10 mouse cellular contexts compared by ENCODE assay signal in the genomic region with DNA sequence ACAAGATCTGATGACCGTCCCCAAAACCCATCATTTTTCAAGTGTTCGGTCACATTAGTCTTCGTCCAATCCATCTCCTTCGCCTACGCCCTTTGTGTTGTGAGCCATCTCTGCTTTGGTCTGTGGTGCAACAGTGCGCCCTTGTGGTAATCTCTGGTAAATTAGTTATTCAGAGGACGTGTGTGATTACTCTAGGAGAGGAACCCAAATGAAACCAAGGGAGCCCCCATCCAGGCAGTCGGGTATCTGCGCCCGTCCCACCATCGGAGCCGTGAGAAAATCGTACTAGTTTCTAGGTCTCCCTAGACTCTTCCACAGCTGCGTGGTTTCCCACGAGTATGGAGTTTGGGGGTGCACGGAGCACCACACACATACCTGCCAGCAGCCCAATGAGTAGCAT. TPM values are rescaled to one million over a fixed set of nuclear protein-coding genes. Genes with fewer than 3 reads are reported as not detected.
A peak's percentile ranks its signal among the peaks of the same experiment; 100 is the strongest.
DNase-seq lines count a peak whose midpoint lies in the region; ATAC-seq lines count a peak whose summit lies in the region.
"Had no signal": no experiment of that assay in that cellular context is flagged by ENCODE, and none has a peak within 500 bp of the region (broad histone marks: within the 10 kb centered on the region; RNA-seq: fewer than 3 reads in every experiment).

No protein-coding gene starts in this region.

- no peaks in the 10 kb centered on the region for H3K9me3 ChIP-seq in midbrain, embryonic 14.5 days (ENCODE audit: control insufficient read depth, low read length)
- H3K9me3 ChIP-seq in midbrain, embryonic 16.5 days (replicated peaks; ENCODE audit: control insufficient read depth, low read length, poor library complexity, severe bottlenecking) = no peaks in the 10 kb centered on the region
- H3K9me3 ChIP-seq: hindbrain, embryonic 15.5 days; neural tube, embryonic 12.5 days had no signal

- 81% methylated on average over 16 of the region's 16 CpGs for WGBS in midbrain, embryonic 14.5 days
- 79% methylated on average over 16 of the region's 16 CpGs for WGBS in midbrain, embryonic 16.5 days

- no peak overlapping the region for H3K9ac ChIP-seq in midbrain, embryonic 14.5 days (replicated peaks; ENCODE audit: low read length)
- H3K9ac ChIP-seq in midbrain, embryonic 16.5 days (ENCODE audit: low read depth, low read length) = no peak overlapping the region
- H3K9ac ChIP-seq: hindbrain, embryonic 15.5 days; neural tube, embryonic 12.5 days had no signal

- no peak overlapping the region for H3K27ac ChIP-seq in midbrain, embryonic 14.5 days (replicated peaks; ENCODE audit: low read depth, low read length)
- H3K27ac ChIP-seq in midbrain, embryonic 16.5 days (ENCODE audit: low read length) = no peak overlapping the region
- H3K27ac ChIP-seq: hindbrain, embryonic 15.5 days; neural tube, embryonic 12.5 days had no signal

- no peaks in the 10 kb centered on the region for H3K27me3 ChIP-seq in midbrain, embryonic 14.5 days (ENCODE audit: control insufficient read depth, insufficient read depth, low read length)
- H3K27me3 ChIP-seq in midbrain, embryonic 16.5 days (ENCODE audit: control insufficient read depth, insufficient read depth, low read depth, low read length) = no peaks in the 10 kb centered on the region
- H3K27me3 ChIP-seq: hindbrain, embryonic 15.5 days; neural tube, embryonic 12.5 days had no signal

- ATAC-seq in cerebellum, adult (ENCODE audit: insufficient number of reproducible peaks, low FRiP score, low TSS enrichment) = no peak
- ATAC-seq in midbrain, embryonic 14.5 days (ENCODE audit: low FRiP score, low TSS enrichment) = no peak
- ATAC-seq in midbrain, embryonic 16.5 days = no peak

- no peaks in the 10 kb centered on the region for H3K4me1 ChIP-seq in midbrain, embryonic 14.5 days (ENCODE audit: control insufficient read depth, insufficient read depth, low read length)
- H3K4me1 ChIP-seq in midbrain, embryonic 16.5 days (ENCODE audit: control insufficient read depth, insufficient read depth, low read length) = no peaks in the 10 kb centered on the region; the same call in 1 of the 2 replicates
- H3K4me1 ChIP-seq: neural tube, embryonic 12.5 days had no signal

- H3K4me3 ChIP-seq in midbrain, embryonic 14.5 days (replicated peaks; ENCODE audit: low read depth, low read length) = no peak overlapping the region
- H3K4me3 ChIP-seq in midbrain, embryonic 16.5 days (ENCODE audit: low read depth, low read length) = no peak overlapping the region
- H3K4me3 ChIP-seq: hindbrain, embryonic 15.5 days; neural tube, embryonic 12.5 days had no signal

- H3K4me2 ChIP-seq in midbrain, embryonic 14.5 days (ENCODE audit: low read length) = no peak overlapping the region
- no peak overlapping the region for H3K4me2 ChIP-seq in midbrain, embryonic 16.5 days (ENCODE audit: low read length)
- H3K4me2 ChIP-seq: hindbrain, embryonic 15.5 days; neural tube, embryonic 12.5 days had no signal

- peak; percentile 48 for DNase-seq in cerebellum, adult 11 months
- DNase-seq in midbrain, embryonic 14.5 days = peak; percentile 65
- DNase-seq in cerebellum, adult 9-11 months = peak; percentile 71
- DNase-seq in kidney, adult 9 months = peak; percentile 66
- peak; percentile 67 for DNase-seq in lung, postnatal 14 days
- peak; percentile 39 for DNase-seq in thymus, postnatal 0 days (ENCODE audit: low spot score)

- peaks cover 53% of the 10 kb centered on the region for H3K36me3 ChIP-seq in midbrain, embryonic 14.5 days (ENCODE audit: control insufficient read depth, insufficient read depth, low read length)
- H3K36me3 ChIP-seq in midbrain, embryonic 16.5 days (ENCODE audit: control insufficient read depth, insufficient read depth, low read length) = peaks cover 21% of the 10 kb centered on the region

RNA-seq across cellular contexts. Expression of a gene that starts 5.1 kb away (rescaled TPM):
- 166 and 179 TPM in 2 replicates for polyA plus RNA-seq in midbrain, embryonic 14.5 days (2014; fragmentation: Nextera tagmentation; extraction: Ambion mirVana)
- polyA plus RNA-seq in midbrain, embryonic 16.5 days (2015; fragmentation: Nextera tagmentation; extraction: Ambion mirVana) = 221 and 229 TPM in 2 replicates
- polyA plus RNA-seq in thymus, postnatal 0 days (2015; fragmentation: Nextera tagmentation; extraction: Ambion mirVana) = 39.0 and 42.6 TPM in 2 replicates

RNA-seq across cellular contexts. Expression of a gene that starts 17.5 kb away (rescaled TPM):
- polyA plus RNA-seq in midbrain, embryonic 14.5 days (2014; fragmentation: Nextera tagmentation; extraction: Ambion mirVana) = 10.2 and 13.8 TPM in 2 replicates
- polyA plus RNA-seq in midbrain, embryonic 16.5 days (2015; fragmentation: Nextera tagmentation; extraction: Ambion mirVana) = 13.8 and 16.3 TPM in 2 replicates
- 0.41 and 0.85 TPM in 2 replicates for polyA plus RNA-seq in thymus, postnatal 0 days (2015; fragmentation: Nextera tagmentation; extraction: Ambion mirVana)

RNA-seq across cellular contexts. Expression of a gene that starts 41.8 kb away (rescaled TPM):
- not detected in 2 replicates for polyA plus RNA-seq in midbrain, embryonic 14.5 days (2014; fragmentation: Nextera tagmentation; extraction: Ambion mirVana)
- not detected in 2 replicates for polyA plus RNA-seq in midbrain, embryonic 16.5 days (2015; fragmentation: Nextera tagmentation; extraction: Ambion mirVana)
- polyA plus RNA-seq in thymus, postnatal 0 days (2015; fragmentation: Nextera tagmentation; extraction: Ambion mirVana) = not detected in 2 replicates
- polyA plus RNA-seq: hindbrain, embryonic 15.5 days; neural tube, embryonic 12.5 days had no signal

RNA-seq across cellular contexts. Expression of a gene that starts 48.5 kb away (rescaled TPM):
- polyA plus RNA-seq in midbrain, embryonic 14.5 days (2014; fragmentation: Nextera tagmentation; extraction: Ambion mirVana) = 0.73 and 1.0 TPM in 2 replicates
- polyA plus RNA-seq in midbrain, embryonic 16.5 days (2015; fragmentation: Nextera tagmentation; extraction: Ambion mirVana) = 1.5 and 1.7 TPM in 2 replicates
- polyA plus RNA-seq in thymus, postnatal 0 days (2015; fragmentation: Nextera tagmentation; extraction: Ambion mirVana) = 0.13 TPM in 1 of 2 replicates, not detected in the other
